Mouse (Mus musculus): ENCODE measurements around the gene Atg4d.
"Not testable (repeated sequence)": the region's sequence is repeated elsewhere in the genome, so short reads cannot be mapped to it uniquely, and the experiment has no call there.

Atg4d gene

GRCm38 (mm10) chr9:21274336-21274735, 9.2 kb downstream of the Atg4d start:
- DNase-seq (ENCODE audit: low spot score): peak; percentile 18

GRCm38 (mm10) chr9:21275013-21275710, 10.1 kb downstream of the Atg4d start:
- no peak for DNase-seq (ENCODE audit: low spot score)

- DNase-seq (ENCODE audit: low spot score): no peak
These were observed 10.6 kb downstream of the Atg4d start for GRCm38 (mm10) chr9:21275727-21276126.

- DNase-seq (ENCODE audit: low spot score): no peak
These were observed 11.2 kb downstream of the Atg4d start for GRCm38 (mm10) chr9:21276307-21276706.

DNA sequence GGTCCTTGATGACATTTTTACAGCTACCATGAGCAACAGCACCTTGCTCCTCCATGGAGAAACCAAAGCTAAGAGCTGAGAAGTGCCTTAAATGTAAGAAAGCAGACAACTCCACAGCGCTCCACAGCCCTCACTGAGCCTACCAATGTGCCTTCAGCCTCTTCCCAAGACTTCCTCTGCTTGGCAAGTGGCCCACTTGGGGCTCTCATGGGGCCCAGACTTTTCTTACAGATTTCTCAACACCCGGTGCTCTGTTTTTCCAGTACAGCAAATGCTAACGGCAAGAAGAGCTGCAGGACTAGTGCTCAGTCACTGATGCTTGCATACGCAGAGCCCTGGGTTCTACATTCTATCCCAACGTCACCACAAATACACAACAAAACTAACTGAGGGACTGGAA, 12.7 kb downstream of the Atg4d start:
- no peak for DNase-seq (ENCODE audit: low spot score)

GRCm38 (mm10) chr9:21283591-21283990, 18.5 kb downstream of the Atg4d start:
- DNase-seq (ENCODE audit: low spot score): no peak

DNA sequence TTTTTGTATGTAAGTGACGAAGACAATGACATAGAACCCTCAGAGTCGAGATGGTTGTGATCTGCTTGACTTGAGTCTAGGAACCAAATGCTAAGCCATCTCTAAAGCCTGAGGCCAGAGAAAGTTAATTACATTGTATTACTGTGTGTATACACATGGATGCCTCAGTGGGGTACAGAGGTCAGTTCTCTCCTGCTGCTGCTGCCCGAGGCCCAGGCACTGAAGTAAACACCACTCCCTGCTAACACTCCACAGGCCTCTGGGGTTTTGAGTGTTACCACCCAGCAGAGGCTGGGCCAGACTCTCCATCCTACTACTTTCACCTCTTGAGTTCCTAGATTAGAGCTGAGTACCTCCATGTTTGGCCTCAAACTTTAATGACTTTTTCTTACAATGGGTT, 18.9 kb downstream of the Atg4d start:
- DNase-seq (ENCODE audit: low spot score): no peak

DNA sequence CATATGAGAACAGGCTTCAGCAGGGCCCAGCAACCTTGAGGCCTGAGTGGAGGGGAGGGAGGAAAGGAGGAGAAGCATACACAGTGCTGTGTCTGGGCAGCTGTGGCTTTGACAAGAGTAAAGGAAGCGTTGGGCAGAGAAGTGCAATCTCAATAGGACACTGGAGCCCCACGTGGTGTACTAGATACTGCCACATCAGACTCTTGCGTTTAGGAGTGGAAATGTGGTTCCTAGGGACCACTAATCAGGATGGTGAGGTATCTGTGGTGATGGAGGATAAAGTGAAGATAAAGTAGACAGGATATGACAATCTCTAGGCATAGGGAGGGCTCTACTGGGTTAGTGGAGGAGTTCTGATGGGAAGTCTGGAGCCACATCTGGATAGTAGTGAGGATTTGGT, 21.7 kb downstream of the Atg4d start:
- DNase-seq (ENCODE audit: low spot score): no peak

GRCm38 (mm10) chr9:21287571-21288402, 22.7 kb downstream of the Atg4d start, which contains the start of gene Kri1:
Kri1 (minus strand) TSS chr9:21287969.
- DNase-seq (ENCODE audit: low spot score): peak; percentile 96

DNA sequence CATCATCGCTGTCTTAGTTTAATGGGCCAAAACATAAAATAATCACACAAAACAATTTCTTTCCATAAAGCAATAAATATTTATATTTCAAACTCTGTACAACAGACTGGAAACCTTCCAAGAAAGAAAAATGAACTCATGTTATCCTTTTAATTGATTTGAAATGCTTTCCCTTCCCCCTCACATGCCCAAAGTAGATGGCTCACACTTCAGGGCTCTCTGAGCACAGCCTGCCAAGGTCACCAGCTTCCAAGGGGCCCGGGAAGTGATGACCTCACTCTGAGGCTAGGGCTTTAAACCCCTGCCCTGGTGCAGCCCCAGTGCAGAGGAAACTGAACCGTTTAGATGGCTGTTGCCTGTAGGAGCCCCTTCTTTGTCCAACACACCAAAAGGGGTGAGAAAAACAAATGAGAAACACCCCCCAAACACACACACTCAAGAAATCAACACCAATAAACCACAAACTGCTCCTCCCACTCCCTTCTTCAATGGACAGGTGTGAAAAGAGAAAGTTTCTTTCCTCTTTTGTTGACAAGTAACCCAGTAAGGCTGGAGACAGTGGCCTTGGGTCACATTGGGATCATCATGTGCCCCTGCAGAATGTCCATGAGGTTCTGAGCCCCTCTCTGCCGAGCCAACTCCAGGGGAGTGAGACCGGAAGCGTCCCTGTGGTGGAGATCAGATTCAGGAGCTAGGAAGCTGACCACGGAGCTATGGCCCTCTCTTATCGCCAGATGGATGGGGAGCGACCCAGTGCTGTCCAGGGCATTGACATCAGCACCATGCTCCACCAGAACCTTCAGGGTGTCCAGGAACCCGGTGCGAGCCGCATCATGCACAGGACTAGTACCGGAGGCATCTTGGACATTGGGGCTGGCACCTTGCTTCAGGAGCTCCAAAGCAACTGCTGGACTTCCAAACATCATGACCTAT, 23.6 kb downstream of the Atg4d start:
- DNase-seq (ENCODE audit: low spot score): peak; percentile 41

DNA sequence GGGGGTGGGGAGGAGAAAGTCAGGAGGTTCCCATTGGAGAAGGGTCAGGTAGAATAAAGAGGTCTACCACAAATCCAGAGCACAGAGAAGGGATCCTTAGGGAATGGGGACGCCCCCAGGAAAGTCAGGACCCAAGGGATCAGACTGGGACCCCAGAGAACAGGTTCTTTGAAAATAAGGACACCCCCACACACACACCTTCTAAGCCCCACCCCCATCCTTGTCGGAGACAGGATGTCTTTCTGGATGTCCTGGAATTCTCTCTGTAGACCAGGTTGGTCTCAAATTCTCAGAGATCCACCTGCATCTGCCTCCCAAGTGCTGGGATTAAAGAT, 24.2 kb downstream of the Atg4d start:
- DNase-seq (ENCODE audit: low spot score): no peak

DNA sequence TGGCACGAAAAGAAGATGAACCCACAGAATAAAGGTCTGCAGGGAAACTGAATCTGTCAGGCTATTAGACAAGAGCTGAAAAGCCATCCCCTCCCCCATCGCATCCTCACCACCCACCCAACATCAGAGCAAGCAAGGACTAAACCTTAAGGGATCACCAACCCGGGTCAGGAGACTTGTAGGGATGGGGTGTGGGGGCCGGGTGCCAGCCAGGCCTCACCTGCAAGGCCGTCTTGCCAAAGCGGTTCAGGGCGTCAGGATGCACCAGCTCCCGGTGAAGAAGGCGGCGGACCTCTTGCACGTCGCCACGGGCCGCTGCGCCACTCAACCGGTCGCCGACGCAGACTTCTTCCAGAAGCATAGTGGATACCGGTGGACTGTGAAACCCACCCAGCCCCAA, 25.5 kb downstream of the Atg4d start:
- peak; percentile 28 for DNase-seq (ENCODE audit: low spot score)

DNA sequence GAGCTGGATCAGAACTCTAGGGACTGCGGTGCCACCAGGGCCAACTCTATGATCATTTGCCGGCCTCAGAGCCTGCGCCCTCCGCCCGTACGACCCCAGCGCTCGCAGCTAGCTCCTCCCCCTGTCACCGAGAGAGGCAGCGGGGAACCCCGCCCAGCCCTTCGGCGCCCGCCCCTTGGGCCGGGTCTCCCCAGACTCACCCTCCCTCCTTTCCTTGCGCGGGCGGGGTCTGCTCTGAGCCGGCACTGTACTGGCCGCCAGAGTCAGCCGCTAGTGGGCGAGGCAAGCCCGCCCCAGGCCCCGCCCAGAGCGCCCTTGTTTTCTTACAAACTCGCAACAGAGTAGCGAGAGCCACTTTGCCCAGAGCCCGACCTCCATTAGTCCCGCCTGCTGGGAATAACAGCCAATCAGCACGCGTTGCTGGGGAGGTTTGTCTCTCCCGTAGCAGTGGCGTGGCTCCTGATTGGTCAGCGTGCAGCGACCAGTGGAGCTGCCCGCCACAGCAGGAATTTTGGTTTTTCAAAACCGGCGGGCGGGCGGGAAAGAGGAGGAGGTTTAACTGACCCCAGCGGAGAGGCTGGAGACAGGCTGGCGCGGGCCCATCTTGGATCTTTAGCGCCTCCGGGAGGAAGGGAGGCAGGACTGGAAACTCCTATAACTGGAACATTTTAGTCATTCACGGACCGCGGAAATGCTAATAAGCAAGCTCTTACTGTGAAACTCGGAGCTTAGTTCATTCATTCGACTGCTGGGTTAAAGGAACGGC, 26.1 kb downstream of the Atg4d start, which contains the start of gene Cdkn2d:
TSS of gene Cdkn2d (minus strand) at position 386 of the 766 bp plus-strand sequence.
- DNase-seq (ENCODE audit: low spot score): peak; percentile 99

DNA sequence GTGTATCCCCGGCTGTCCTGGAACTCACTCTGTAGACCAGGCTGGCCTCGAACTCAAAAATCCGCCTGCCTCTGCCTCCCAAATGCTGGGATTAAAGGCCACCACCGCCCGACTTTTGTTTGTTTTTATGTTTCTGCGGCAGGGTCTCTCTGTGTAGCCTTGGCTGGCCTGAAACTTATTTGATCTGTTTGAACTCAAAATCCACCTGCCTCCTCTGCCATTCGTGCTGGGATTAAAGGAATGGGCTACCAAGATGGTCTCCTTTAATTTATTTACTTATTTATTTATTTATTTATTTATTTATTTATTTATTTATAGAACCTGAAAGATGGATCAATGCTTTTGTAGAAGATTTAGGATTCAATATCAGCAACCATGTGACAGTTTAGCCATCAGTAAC, 26.8 kb downstream of the Atg4d start:
- not testable (repeated sequence) for DNase-seq (ENCODE audit: low spot score)

GRCm38 (mm10) chr9:21292271-21292670, 27.2 kb downstream of the Atg4d start:
- no peak for DNase-seq (ENCODE audit: low spot score)

DNA sequence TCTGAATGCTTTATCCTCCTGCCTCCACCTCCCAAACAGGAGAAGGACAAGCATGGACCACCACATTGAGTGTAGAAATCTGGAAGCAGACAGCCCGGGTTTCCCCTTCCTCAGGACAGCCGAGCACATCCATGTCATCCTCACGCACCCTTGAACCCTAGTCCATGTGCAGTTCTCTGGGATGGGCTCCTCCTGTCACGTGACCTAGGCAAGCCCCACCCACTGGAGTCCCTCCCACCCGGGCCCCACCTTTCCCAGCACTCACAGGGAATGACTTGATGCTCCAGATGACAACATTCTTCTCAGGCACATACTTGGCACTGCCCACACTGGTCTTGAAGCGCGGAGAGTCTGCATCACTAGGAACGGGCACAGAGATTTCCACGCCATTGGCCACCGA, 33.9 kb downstream of the Atg4d start:
- no peak for DNase-seq (ENCODE audit: low spot score)

GRCm38 (mm10) chr9:21305065-21305464, 40.0 kb downstream of the Atg4d start:
- DNase-seq (ENCODE audit: low spot score): no peak

DNA sequence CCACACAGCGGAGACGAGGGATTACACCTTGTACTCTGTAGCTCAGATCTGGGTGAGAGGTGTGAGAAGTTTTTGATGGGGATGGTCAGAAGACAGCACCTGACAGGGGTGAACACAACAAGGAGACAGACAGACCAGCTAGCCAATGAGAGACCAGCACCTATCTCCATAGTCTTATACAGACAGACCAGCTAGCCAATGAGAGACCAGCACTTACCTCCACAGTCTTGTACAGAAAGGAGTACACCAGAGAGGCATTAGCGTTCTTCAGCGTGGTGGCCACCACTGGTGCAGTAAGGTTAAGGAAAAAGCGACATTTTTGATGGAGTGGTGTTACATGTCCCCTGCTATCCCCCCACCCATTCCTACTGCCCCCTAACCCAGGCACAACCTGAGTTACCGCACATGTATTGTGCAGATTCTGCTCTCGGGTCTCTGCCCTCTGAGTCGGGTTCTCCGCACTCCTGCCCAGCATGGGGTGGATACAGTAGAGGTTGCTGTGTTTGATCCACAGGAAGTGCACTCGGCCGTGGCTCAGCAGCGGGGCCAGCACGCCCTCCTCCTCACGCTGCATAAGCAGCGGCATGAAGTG, 44.2 kb downstream of the Atg4d start:
- peak; percentile 42 for DNase-seq (ENCODE audit: low spot score)

DNA sequence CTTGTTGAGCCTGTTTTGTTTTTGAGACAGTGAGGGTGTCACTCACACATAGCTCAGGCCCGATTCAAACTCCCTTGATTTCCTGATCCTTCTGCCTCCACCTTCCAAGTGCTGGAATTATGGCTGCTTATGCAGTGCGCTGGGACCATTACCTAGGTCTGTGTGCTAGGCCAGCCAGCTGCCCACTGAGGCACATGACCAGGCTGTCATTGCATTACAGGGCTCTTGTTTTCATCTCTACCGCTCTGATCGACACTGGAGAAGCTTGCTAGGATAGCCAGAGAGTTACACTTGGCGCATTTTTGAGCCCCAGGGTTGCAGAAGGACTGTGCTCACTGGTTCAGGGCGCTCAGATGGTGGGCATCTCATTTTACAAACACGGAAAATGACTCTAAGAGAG, 46.6 kb downstream of the Atg4d start:
- no peak for DNase-seq (ENCODE audit: low spot score)

DNA sequence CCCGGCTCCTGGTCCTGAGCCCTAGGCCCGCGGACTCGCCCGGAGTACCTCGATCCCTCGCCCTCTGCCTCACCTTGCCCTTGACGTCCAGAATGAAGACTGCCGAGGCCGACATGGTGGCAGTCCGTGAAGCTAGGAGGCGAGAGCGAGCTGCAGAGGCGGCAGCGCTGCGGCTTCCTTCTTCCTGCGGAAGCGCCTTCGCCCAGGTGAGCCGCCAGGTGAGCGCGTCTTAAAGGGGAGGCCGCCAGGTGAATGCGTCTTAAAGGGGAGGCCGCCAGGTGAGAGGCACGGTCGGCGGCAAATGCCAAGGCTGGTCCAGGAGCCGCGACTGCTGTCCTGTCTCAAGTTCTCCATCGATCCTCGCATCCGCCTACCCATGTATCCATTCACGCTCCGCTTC, 47.0 kb downstream of the Atg4d start, which contains the start of gene Ap1m2:
TSS of gene Ap1m2 (minus strand) at position 204 of the 400 bp plus-strand sequence.
- no peak for DNase-seq (ENCODE audit: low spot score)

- DNase-seq (ENCODE audit: low spot score): peak; percentile 89
These were observed 48.3 kb downstream of the Atg4d start for GRCm38 (mm10) chr9:21313394-21313793.

Measured in MN1 (cell line).